Mouse (Mus musculus): ENCODE data around the gene Rngtt.

The Rngtt gene

GRCm38 (mm10) chr4:33524481-33525141 is 214.5 kb downstream of the Rngtt start:
- DNase-seq = peak; percentile 94

- DNase-seq = peak; percentile 77
Observed at GRCm38 (mm10) chr4:33525272-33525671, 215.2 kb downstream of the Rngtt start.

GRCm38 (mm10) chr4:33526092-33526491 is 216.0 kb downstream of the Rngtt start:
- DNase-seq = peak; percentile 81

- peak; percentile 69 for DNase-seq
Observed at GRCm38 (mm10) chr4:33526675-33527074, 216.6 kb downstream of the Rngtt start.

- DNase-seq = peak; percentile 39
Observed at GRCm38 (mm10) chr4:33532596-33532995, 222.5 kb downstream of the Rngtt start.

GRCm38 (mm10) chr4:33544755-33545576 is 234.9 kb downstream of the Rngtt start:
- DNase-seq = peak; percentile 87

- DNase-seq = peak; percentile 84
Observed at GRCm38 (mm10) chr4:33545577-33545879, 235.4 kb downstream of the Rngtt start.

GRCm38 (mm10) chr4:33546278-33546677 is 236.2 kb downstream of the Rngtt start:
- peak; percentile 35 for DNase-seq

- peak; percentile 40 for DNase-seq
Observed at GRCm38 (mm10) chr4:33547315-33547929, 237.3 kb downstream of the Rngtt start.

GRCm38 (mm10) chr4:33549606-33550005 is 239.5 kb downstream of the Rngtt start:
- DNase-seq = peak; percentile 79
